Mouse (Mus musculus): ENCODE results near the gene Mapk8. TPM values are rescaled to one million over a fixed set of nuclear protein-coding genes. Genes with fewer than 3 reads are reported as not detected.
"Not testable (repeated sequence)": the region's sequence is repeated elsewhere in the genome, so short reads cannot be mapped to it uniquely, and the experiment has no call there.

The Mapk8 gene
- polyA plus RNA-seq, 1 experiment from 2014 or later, result 17.8 TPM

- Histone ChIP-seq H3K4me1 (peaks cover 8% of the 10 kb centered on the region; the same call in 1 of the 2 replicates), H3K27ac (replicated peaks) (no peak overlapping the region), H3K9ac (no peak overlapping the region), H3K27me3 (no peaks in the 10 kb centered on the region; the same call in 1 of the 2 replicates), H3K36me3 (no peaks in the 10 kb centered on the region), H3K9me3 (replicated peaks) (no peaks in the 10 kb centered on the region), H3K4me2 (replicated peaks) (no peak overlapping the region), H3K4me3 (replicated peaks) (no peak overlapping the region)
- no peak for ATAC-seq (ENCODE audit: insufficient number of reproducible peaks, low FRiP score, low TSS enrichment, low read depth)
- 70% methylated on average over 4 of the region's 4 CpGs for WGBS
Observed at GRCm38 (mm10) chr14:33448276-33448675, 1.3 kb upstream of the Mapk8 start.

DNA sequence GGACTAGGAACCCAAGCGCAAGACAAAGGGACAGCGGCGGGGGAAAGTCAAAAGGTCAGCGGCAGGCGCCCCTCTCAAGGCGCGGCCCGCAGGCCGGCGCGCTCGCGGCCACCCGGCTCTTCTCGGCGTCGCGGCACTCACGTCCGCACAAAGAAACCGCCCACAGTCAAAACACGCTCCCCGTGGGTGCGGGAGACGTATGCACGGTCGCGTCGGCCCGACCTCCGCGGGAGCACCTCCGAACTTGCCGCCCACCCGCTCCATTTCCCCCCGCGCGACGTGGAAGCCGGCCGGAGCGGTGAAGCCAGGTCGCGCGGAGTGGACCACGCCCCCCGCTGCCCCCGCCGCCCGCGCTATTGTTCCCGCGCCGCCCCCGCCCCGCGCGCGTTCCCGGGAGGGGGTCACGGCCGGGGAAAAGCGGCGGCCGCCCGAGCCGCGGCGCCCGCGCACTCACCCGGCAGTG, 366 bp downstream of the Mapk8 start:
- under 1% methylated on average over 71 of the region's 72 CpGs for WGBS
- H3K27ac ChIP-seq (replicated peaks), result peak overlapping the region; percentile 89
- H3K9ac ChIP-seq, result peak overlapping the region; percentile 85
- no peaks in the 10 kb centered on the region for H3K9me3 ChIP-seq (replicated peaks)
- H3K27me3 ChIP-seq, result no peaks in the 10 kb centered on the region
- no peaks in the 10 kb centered on the region for H3K36me3 ChIP-seq
- H3K4me2 ChIP-seq (replicated peaks), result peak overlapping the region; percentile 58
- H3K4me1 ChIP-seq, result peaks cover 8% of the 10 kb centered on the region; the same call in 1 of the 2 replicates
- H3K4me3 ChIP-seq (replicated peaks), result peak overlapping the region; percentile 89
- peak; percentile 75 for ATAC-seq (ENCODE audit: insufficient number of reproducible peaks, low FRiP score, low TSS enrichment, low read depth)

GRCm38 (mm10) chr14:33445962-33446361, 996 bp downstream of the Mapk8 start:
- Histone ChIP-seq H3K4me3 (replicated peaks) (peak overlapping the region; percentile 89), H3K27me3 (no peaks in the 10 kb centered on the region), H3K4me2 (replicated peaks) (peak overlapping the region; percentile 58), H3K9me3 (replicated peaks) (no peaks in the 10 kb centered on the region), H3K27ac (replicated peaks) (no peak overlapping the region), H3K36me3 (no peaks in the 10 kb centered on the region), H3K9ac (peak overlapping the region; percentile 85), H3K4me1 (peaks cover 8% of the 10 kb centered on the region; the same call in 1 of the 2 replicates)
- no peak for ATAC-seq (ENCODE audit: insufficient number of reproducible peaks, low FRiP score, low TSS enrichment, low read depth)
- 26% methylated on average over 3 of the region's 3 CpGs for WGBS

DNA sequence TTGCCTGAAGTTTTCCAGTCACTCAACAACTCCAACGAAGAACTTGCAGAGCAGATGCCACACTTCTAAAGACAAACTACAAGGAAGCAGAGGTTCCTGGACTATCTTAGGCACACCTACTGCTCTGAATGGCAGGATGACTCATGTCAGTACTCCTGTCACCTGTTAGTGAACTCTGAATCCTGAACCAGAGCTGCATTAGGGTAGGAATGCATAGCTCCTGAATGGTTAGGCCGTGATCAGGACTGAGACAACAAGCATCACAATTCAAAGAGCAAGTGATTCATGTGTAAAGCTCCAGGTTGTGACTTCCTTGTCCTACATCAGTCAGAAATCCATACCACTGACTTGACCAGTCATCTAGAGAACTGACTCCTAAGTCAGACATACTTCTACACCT, 3.2 kb downstream of the Mapk8 start:
- H3K36me3 ChIP-seq, result no peaks in the 10 kb centered on the region
- no peak overlapping the region for H3K4me2 ChIP-seq (replicated peaks)
- no peaks in the 10 kb centered on the region for H3K9me3 ChIP-seq (replicated peaks)
- H3K9ac ChIP-seq, result no peak overlapping the region
- no peaks in the 10 kb centered on the region for H3K27me3 ChIP-seq
- H3K4me3 ChIP-seq (replicated peaks), result no peak overlapping the region
- no peak overlapping the region for H3K27ac ChIP-seq (replicated peaks)
- WGBS, result 71% methylated on average over 2 of the region's 2 CpGs
- ATAC-seq (ENCODE audit: insufficient number of reproducible peaks, low FRiP score, low TSS enrichment, low read depth), result no peak
- peaks cover 8% of the 10 kb centered on the region; the same call in 1 of the 2 replicates for H3K4me1 ChIP-seq

- H3K27ac ChIP-seq (replicated peaks); H3K36me3 ChIP-seq; ATAC-seq (ENCODE audit: insufficient number of reproducible peaks, low FRiP score, low TSS enrichment, low read depth); H3K4me1 ChIP-seq; H3K27me3 ChIP-seq; H3K9me3 ChIP-seq (replicated peaks); H3K9ac ChIP-seq; H3K4me2 ChIP-seq (replicated peaks); H3K4me3 ChIP-seq (replicated peaks): not testable (repeated sequence)
- WGBS, result 93% methylated on average over 4 of the region's 4 CpGs
Observed at GRCm38 (mm10) chr14:33432485-33432884, 14.5 kb downstream of the Mapk8 start.

DNA sequence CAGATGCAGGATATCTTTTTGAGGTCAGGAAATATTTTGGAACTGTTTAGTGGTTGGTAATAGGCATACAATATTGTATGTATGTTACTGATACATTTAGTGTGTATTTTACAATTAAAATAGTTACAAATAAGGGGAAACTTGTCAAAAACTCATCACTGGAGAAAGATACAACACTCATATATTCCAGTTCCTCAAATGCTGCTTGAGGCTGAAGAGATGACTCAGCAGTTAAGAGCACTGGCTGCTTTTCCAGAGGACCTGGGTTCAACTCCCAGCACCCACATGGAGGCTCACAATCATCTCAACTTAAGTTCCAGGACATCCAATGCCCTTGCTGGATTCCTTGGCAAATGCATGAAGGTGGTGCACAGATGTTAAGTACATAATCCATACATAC, 22.8 kb downstream of the Mapk8 start:
- Histone ChIP-seq H3K4me1 (no peaks in the 10 kb centered on the region), H3K27ac (replicated peaks) (no peak overlapping the region)
- no peak for ATAC-seq (ENCODE audit: insufficient number of reproducible peaks, low FRiP score, low TSS enrichment, low read depth)

DNA sequence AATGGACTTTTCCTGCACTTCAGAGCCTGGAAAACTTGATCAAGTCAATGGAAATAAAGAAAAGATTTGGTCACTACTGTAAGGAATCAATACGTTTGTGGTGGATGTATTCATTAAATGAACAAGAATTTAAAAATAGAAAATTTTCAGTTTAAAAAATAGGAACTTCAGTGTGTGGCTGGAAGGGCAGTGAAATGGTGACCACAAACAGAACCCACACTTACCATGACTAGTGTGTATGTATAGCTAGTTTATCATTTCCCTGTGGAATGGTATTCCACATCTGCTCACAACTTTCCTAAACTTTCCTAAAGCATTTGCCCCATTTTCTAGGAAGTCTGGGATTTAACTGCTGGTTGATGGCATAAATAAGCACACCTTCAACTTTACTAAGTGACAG, 24.0 kb downstream of the Mapk8 start:
- ATAC-seq (ENCODE audit: insufficient number of reproducible peaks, low FRiP score, low TSS enrichment, low read depth), result no peak
- H3K4me3 ChIP-seq (replicated peaks), result no peak overlapping the region
- H3K4me1 ChIP-seq, result no peaks in the 10 kb centered on the region
- H3K9ac ChIP-seq, result no peak overlapping the region
- no peak overlapping the region for H3K27ac ChIP-seq (replicated peaks)
- no peak overlapping the region for H3K4me2 ChIP-seq (replicated peaks)
- WGBS, result 79% methylated on average over 1 of the region's 1 CpGs
- H3K27me3 ChIP-seq, result no peaks in the 10 kb centered on the region
- H3K36me3 ChIP-seq, result no peaks in the 10 kb centered on the region
- no peaks in the 10 kb centered on the region for H3K9me3 ChIP-seq (replicated peaks)

More for the DNA sequence above, 22.8 kb downstream of the Mapk8 start:
- no peaks in the 10 kb centered on the region for H3K9me3 ChIP-seq (replicated peaks)
- no peak overlapping the region for H3K4me2 ChIP-seq (replicated peaks)
- no peak overlapping the region for H3K9ac ChIP-seq
- H3K36me3 ChIP-seq, result no peaks in the 10 kb centered on the region
- H3K27me3 ChIP-seq, result no peaks in the 10 kb centered on the region
- H3K4me3 ChIP-seq (replicated peaks), result no peak overlapping the region

DNA sequence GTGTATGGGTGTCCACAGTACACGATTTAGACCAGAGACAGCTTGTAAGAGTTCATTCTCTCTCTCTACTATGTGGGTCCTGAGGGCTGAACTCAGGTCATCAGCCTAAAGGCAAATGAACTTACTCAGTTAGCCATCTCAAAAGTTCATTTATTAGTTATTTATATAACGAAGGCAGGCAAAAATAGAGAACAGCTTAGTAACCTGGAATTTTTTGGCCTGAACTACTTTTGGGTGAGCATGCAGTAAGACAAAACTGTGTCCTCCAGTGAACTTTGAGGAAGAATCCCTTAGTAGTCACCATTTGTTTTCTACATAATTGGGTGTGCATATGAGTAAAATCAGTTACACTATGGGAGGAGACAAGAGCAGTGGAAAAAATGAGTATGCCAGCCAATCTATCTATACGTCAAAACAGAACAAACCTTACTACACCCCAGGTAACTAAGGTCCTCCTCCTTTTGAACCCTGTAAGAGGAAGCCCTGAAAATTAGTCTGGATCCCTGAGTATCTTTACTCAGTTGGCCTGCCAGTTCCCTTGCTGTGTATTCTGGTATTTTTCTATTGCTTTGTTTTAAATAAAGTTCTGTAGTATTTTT, 28.5 kb downstream of the Mapk8 start:
- Histone ChIP-seq H3K27ac (replicated peaks) (no peak overlapping the region), H3K9ac (no peak overlapping the region), H3K4me1 (0 out of 2 replicates have a peak, but pooled peaks cover 5% of the 10 kb centered on the region), H3K4me3 (replicated peaks) (no peak overlapping the region), H3K36me3 (no peaks in the 10 kb centered on the region), H3K9me3 (replicated peaks) (no peaks in the 10 kb centered on the region), H3K27me3 (no peaks in the 10 kb centered on the region), H3K4me2 (replicated peaks) (no peak overlapping the region)
- 88% methylated on average over 3 of the region's 3 CpGs for WGBS
- ATAC-seq (ENCODE audit: insufficient number of reproducible peaks, low FRiP score, low TSS enrichment, low read depth), result no peak

DNA sequence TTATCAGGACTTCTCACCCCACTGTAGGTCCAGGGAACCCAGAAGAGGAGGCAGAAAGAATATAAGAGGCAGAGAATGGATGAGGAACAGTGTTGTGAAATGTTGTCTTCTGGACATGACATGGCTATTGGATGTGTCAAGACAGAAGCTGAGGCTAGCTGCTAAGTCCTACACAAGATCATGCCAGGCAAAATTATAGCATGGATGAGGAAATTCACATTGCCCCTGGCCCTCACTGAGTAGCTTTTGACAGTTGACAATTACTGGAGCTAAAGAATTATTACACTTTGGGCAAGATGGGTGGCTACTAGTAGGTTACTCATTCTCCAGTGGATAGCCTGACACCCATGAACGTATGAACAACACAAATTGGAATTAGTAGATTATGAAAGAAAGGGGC, 31.2 kb downstream of the Mapk8 start:
- Histone ChIP-seq H3K9me3 (replicated peaks) (no peaks in the 10 kb centered on the region), H3K4me3 (replicated peaks) (no peak overlapping the region), H3K27me3 (no peaks in the 10 kb centered on the region), H3K4me1 (0 out of 2 replicates have a peak, but pooled peaks cover 5% of the 10 kb centered on the region), H3K9ac (no peak overlapping the region), H3K27ac (replicated peaks) (no peak overlapping the region), H3K36me3 (no peaks in the 10 kb centered on the region), H3K4me2 (replicated peaks) (no peak overlapping the region)
- WGBS, result 71% methylated on average over 1 of the region's 1 CpGs
- ATAC-seq (ENCODE audit: insufficient number of reproducible peaks, low FRiP score, low TSS enrichment, low read depth), result no peak

DNA sequence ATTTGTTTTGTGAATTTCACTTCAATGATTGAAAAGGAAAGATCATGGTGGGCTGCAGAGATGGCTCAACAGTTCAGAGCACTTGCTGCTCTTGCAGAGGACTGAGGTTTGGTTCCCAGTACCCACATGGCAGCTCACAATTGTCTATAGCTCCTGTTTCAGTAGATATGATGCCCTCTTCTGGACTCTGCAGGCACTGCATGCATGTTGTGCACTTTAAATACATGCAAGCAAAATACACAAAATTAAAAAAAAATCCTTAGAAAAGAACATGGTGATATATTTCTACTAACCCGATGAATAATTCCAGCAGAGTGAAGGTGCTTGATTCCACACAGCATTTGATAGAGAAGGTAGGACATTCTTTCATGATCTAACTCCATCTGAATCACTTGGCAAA, 44.6 kb downstream of the Mapk8 start:
- no peak overlapping the region for H3K9ac ChIP-seq
- 96% methylated on average over 1 of the region's 1 CpGs for WGBS
- H3K4me2 ChIP-seq (replicated peaks), result no peak overlapping the region
- H3K27ac ChIP-seq (replicated peaks), result no peak overlapping the region
- H3K4me1 ChIP-seq, result no peaks in the 10 kb centered on the region
- peaks cover 5% of the 10 kb centered on the region for H3K36me3 ChIP-seq
- H3K4me3 ChIP-seq (replicated peaks), result no peak overlapping the region
- no peak for ATAC-seq (ENCODE audit: insufficient number of reproducible peaks, low FRiP score, low TSS enrichment, low read depth)
- H3K9me3 ChIP-seq (replicated peaks), result no peaks in the 10 kb centered on the region
- H3K27me3 ChIP-seq, result no peaks in the 10 kb centered on the region

GRCm38 (mm10) chr14:33400019-33400418, 46.9 kb downstream of the Mapk8 start:
- no peak for ATAC-seq (ENCODE audit: insufficient number of reproducible peaks, low FRiP score, low TSS enrichment, low read depth)
- Histone ChIP-seq H3K4me2 (replicated peaks) (no peak overlapping the region), H3K9me3 (replicated peaks) (no peaks in the 10 kb centered on the region), H3K27ac (replicated peaks) (no peak overlapping the region), H3K4me3 (replicated peaks) (no peak overlapping the region), H3K4me1 (no peaks in the 10 kb centered on the region), H3K36me3 (peaks cover 5% of the 10 kb centered on the region), H3K9ac (no peak overlapping the region), H3K27me3 (no peaks in the 10 kb centered on the region)
- WGBS, result 67% methylated on average over 3 of the region's 3 CpGs

Data from embryonic facial prominence, embryonic 15.5 days (tissue).